Mouse (Mus musculus) midbrain, embryonic 16.5 days (tissue): Measurements from ENCODE around the gene Pdgfb. TPM values are rescaled to one million over a fixed set of nuclear protein-coding genes. Genes with fewer than 3 reads are reported as not detected.

Source experiments
- ATAC-seq: fragments of 200-750 bp; cut with Nextera tagmentation; 2 replicates; pipeline ENCODE4 v1.8.0; 2017; ENCODE audit warnings: moderate TSS enrichment
- H3K27ac ChIP-seq: fragments of 300-500 bp; sonication (generic); 2 replicates; pipeline ENCODE4 v1.5.1; 2014; ENCODE audit warnings: mild to moderate bottlenecking, low read length, mixed read lengths
- H3K27me3 ChIP-seq: fragments of 300-500 bp; sonication (generic); 2 replicates; pipeline ENCODE4 v1.6.1; 2014; ENCODE audit warnings: low read depth, low read length, mixed read lengths; ENCODE audit not compliant: control insufficient read depth, insufficient read depth
- H3K36me3 ChIP-seq: fragments of 300-500 bp; sonication (generic); 2 replicates; pipeline ENCODE4 v1.6.1; 2014; ENCODE audit warnings: mild to moderate bottlenecking, low read length, moderate library complexity, mixed read lengths; ENCODE audit not compliant: control insufficient read depth, insufficient read depth
- H3K4me1 ChIP-seq: fragments of 300-500 bp; sonication (generic); 2 replicates; pipeline ENCODE4 v1.6.1; 2014; ENCODE audit warnings: mild to moderate bottlenecking, low read length, mixed read lengths; ENCODE audit not compliant: control insufficient read depth, insufficient read depth
- H3K4me2 ChIP-seq: fragments of 300-500 bp; sonication (generic); 2 replicates; pipeline ENCODE4 v1.6.1; 2014; ENCODE audit warnings: mild to moderate bottlenecking, low read length, mixed read lengths
- H3K4me3 ChIP-seq: fragments of 300-500 bp; sonication (generic); 2 replicates; pipeline ENCODE4 v1.5.1; 2014; ENCODE audit warnings: low read depth, mild to moderate bottlenecking, low read length, moderate library complexity, mixed read lengths
- H3K9ac ChIP-seq: fragments of 300-500 bp; sonication (generic); 2 replicates; pipeline ENCODE4 v1.6.1; 2014; ENCODE audit warnings: low read depth, low read length, mixed read lengths
- H3K9me3 ChIP-seq: fragments of 300-500 bp; sonication (generic); replicated peaks from 2 replicates; pipeline ENCODE4 v1.6.1; 2014; ENCODE audit warnings: mild to moderate bottlenecking, low read length, mixed read lengths; ENCODE audit not compliant: control insufficient read depth, poor library complexity, severe bottlenecking
- WGBS: fragments of 180-500 bp; shearing (Covaris S2); extraction: QIAGEN DNeasy Blood & Tissue Kit; methylation state at CpG from one replicate; pipeline ENCODE4 v1.1.7; 2014; 5-methylcytosine and 5-hydroxymethylcytosine counted together
- polyA plus RNA-seq: library from polyadenylated mRNA; unstranded; fragments of >200 nt; fragmentation: Nextera tagmentation; extraction: Ambion mirVana; gene quantifications from 2 replicates; pipeline ENCODE4 v1.2.1, GENCODE M21; 2015

Gene Pdgfb
- polyA plus RNA-seq, 1 experiment from 2014 or later = 6.8 TPM

GRCm38 (mm10) chr15:79962661-79963060 lies 52.1 kb downstream of the Pdgfb start:
- Histone ChIP-seq H3K4me2 (no peak overlapping the region), H3K4me1 (no peaks in the 10 kb centered on the region), H3K9ac (no peak overlapping the region), H3K27me3 (no peaks in the 10 kb centered on the region), H3K4me3 (no peak overlapping the region), H3K9me3 (no peaks in the 10 kb centered on the region), H3K27ac (no peak overlapping the region), H3K36me3 (no peaks in the 10 kb centered on the region)
- ATAC-seq = no peak
- WGBS = 61% methylated on average over 18 of the region's 18 CpGs

DNA sequence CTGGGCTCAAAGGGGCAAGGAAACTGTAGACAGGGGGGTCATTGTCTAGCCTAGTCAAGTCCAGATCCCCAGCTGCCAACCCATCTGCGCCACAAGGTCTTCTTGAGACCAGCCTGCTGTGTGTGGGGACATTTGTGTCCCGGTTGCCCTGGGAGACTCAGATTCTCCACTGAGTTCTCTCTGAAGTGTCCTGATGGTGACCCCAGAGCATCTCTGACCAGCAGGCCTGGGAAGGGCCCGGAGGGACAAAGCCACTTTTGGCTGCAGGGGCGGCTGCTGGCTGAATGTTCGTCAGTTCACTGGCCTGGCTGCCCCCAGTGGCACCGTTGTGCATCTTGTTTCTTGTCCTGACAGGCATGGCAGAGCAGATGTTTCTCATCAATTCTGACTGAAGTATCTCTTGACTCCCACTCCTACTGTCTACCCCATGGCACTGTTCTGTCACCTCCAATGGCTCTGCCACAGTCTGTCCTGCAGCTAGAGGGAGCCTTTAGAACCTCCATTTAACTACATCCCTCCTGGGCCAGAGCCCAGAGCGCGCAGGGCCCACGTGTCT lies 53.3 kb downstream of the Pdgfb start:
- no peak overlapping the region for H3K27ac ChIP-seq
- no peak overlapping the region for H3K4me2 ChIP-seq
- ATAC-seq = no peak
- no peaks in the 10 kb centered on the region for H3K36me3 ChIP-seq
- H3K4me3 ChIP-seq = no peak overlapping the region
- no peaks in the 10 kb centered on the region for H3K9me3 ChIP-seq
- no peak overlapping the region for H3K9ac ChIP-seq
- H3K4me1 ChIP-seq = no peaks in the 10 kb centered on the region
- no peaks in the 10 kb centered on the region for H3K27me3 ChIP-seq
- 60% methylated on average over 9 of the region's 9 CpGs for WGBS

DNA sequence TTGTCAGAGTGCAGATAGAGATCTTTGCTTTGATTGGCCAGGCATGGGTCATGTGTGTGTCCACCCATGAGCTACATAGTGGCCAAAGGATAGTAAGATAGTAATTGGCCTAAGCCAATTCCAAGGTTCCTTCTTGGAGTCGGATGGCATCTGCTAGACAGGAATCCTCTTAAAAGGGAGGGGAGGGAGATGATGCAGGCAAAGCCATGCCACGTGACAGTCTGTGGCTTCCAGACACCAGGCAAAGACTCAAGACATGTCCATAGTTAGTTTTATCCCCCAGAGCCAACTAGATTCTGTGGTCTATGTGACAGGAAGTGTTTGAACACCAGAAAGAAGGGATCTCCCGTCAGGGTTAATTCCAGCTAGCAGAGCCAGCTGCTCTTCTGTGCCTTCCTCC lies 56.4 kb downstream of the Pdgfb start:
- WGBS = 47% methylated on average over 3 of the region's 3 CpGs
- H3K27me3 ChIP-seq = no peaks in the 10 kb centered on the region
- no peaks in the 10 kb centered on the region for H3K9me3 ChIP-seq
- no peak overlapping the region for H3K4me2 ChIP-seq
- no peak overlapping the region for H3K9ac ChIP-seq
- no peaks in the 10 kb centered on the region for H3K4me1 ChIP-seq
- no peaks in the 10 kb centered on the region for H3K36me3 ChIP-seq
- H3K27ac ChIP-seq = no peak overlapping the region
- no peak for ATAC-seq
- no peak overlapping the region for H3K4me3 ChIP-seq

- no peaks in the 10 kb centered on the region for H3K4me1 ChIP-seq
- no peak overlapping the region for H3K9ac ChIP-seq
- H3K27me3 ChIP-seq = no peaks in the 10 kb centered on the region
- H3K27ac ChIP-seq = no peak overlapping the region
- no peaks in the 10 kb centered on the region for H3K36me3 ChIP-seq
- no peak overlapping the region for H3K4me2 ChIP-seq
- no peak overlapping the region for H3K4me3 ChIP-seq
- no peak for ATAC-seq
- WGBS = 88% methylated on average over 8 of the region's 8 CpGs
- H3K9me3 ChIP-seq = no peaks in the 10 kb centered on the region
Measured at GRCm38 (mm10) chr15:79956559-79956958, 58.2 kb downstream of the Pdgfb start.

DNA sequence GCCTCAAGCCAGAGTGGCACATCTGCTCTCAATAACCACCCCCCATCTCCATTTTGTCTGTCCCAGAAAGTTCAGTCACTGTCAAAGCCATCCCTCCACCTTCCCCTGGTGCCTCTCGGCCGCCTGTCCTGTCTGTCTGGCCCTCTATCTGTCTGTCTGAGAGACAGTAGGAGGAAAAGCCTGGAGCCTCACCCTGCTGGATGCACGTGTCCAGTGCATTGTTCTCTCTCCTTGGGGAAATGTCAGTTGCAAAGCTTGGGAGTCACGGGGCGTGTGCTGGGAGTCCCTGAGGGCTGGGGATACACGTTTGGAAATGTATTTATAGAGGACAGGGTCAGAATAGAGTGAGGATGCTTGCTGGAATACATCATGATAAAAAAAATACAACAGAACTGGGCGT lies 61.3 kb downstream of the Pdgfb start:
- H3K4me2 ChIP-seq = no peak overlapping the region
- H3K9ac ChIP-seq = no peak overlapping the region
- H3K36me3 ChIP-seq = no peaks in the 10 kb centered on the region
- H3K4me3 ChIP-seq = no peak overlapping the region
- 65% methylated on average over 7 of the region's 7 CpGs for WGBS
- H3K27ac ChIP-seq = no peak overlapping the region
- H3K27me3 ChIP-seq = no peaks in the 10 kb centered on the region
- peaks cover 20% of the 10 kb centered on the region for H3K4me1 ChIP-seq
- H3K9me3 ChIP-seq = no peaks in the 10 kb centered on the region
- no peak for ATAC-seq

- no peaks in the 10 kb centered on the region for H3K27me3 ChIP-seq
- H3K4me1 ChIP-seq = peaks cover 20% of the 10 kb centered on the region
- H3K4me2 ChIP-seq = no peak overlapping the region
- H3K36me3 ChIP-seq = no peaks in the 10 kb centered on the region
- 48% methylated on average over 11 of the region's 11 CpGs for WGBS
- H3K4me3 ChIP-seq = no peak overlapping the region
- no peak overlapping the region for H3K9ac ChIP-seq
- no peak overlapping the region for H3K27ac ChIP-seq
- ATAC-seq = no peak
- no peaks in the 10 kb centered on the region for H3K9me3 ChIP-seq
Measured at GRCm38 (mm10) chr15:79952504-79953231, 62.1 kb downstream of the Pdgfb start.

DNA sequence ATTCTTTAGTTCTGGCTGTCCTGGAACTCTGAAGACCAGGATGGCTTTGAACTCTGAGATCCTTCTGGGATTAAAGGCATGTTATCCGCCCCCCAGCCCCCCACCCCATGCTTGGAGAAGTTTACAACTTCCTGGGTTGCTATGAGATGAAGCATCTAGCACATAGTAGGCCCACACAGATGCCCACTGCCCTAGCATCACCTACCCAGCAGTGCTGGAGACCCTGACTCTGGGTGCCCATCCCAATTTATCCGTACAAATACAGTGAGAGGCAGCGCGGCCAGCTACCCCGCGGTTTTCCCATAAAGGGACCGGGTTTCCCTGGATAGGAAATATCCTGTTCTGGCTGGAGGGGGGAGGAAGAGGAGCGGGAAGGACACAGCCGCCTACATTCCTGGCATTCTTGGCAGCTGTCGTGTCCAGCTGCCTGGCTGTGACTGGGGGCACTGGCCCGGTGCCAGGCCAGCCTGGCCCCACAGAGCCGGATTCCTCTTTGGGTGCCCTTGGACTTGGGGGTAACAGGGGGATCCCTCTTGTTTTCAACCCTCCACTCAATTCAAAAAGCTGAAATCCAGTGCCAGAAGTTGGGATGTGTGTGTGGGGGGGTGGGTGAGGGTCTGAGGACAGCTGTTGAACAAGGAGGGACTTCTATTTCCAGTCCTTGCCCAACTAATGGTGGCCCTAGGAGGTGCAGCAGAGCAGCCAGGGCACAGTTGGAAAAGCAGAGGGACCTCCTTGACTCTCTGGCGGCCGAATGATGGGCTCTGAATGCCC lies 62.9 kb downstream of the Pdgfb start:
- no peaks in the 10 kb centered on the region for H3K27me3 ChIP-seq
- H3K4me2 ChIP-seq = no peak overlapping the region
- WGBS = 51% methylated on average over 14 of the region's 14 CpGs
- H3K4me3 ChIP-seq = no peak overlapping the region
- no peak overlapping the region for H3K27ac ChIP-seq
- ATAC-seq = no peak
- no peak overlapping the region for H3K9ac ChIP-seq
- no peaks in the 10 kb centered on the region for H3K36me3 ChIP-seq
- H3K9me3 ChIP-seq = no peaks in the 10 kb centered on the region
- H3K4me1 ChIP-seq = peaks cover 20% of the 10 kb centered on the region

DNA sequence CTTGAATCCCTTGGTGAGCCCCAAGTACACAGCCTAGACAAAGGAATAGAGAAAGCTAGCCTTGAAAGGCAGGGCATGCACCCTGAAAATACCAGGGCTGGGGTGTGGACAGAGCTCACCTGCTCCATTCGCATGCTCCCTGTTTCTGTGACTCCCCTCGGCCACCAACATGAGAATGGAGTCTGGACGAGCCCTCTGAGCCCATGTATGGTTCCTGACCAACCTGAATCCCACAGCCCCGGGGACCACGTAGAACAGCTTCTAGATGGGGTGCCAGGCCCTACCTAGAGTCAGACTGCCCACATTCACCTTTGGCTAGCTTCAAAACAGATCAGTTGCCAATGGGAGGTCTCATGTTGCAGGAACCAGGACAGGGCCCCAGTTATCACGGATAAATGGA lies 63.6 kb downstream of the Pdgfb start:
- H3K4me2 ChIP-seq = peak overlapping the region; percentile 82
- H3K4me3 ChIP-seq = no peak overlapping the region; the same call in 1 of the 2 replicates
- no peak for ATAC-seq
- WGBS = 65% methylated on average over 6 of the region's 6 CpGs
- H3K4me1 ChIP-seq = peaks cover 20% of the 10 kb centered on the region
- H3K9ac ChIP-seq = peak overlapping the region; percentile 68; the same call in 1 of the 2 replicates
- no peaks in the 10 kb centered on the region for H3K9me3 ChIP-seq
- H3K27ac ChIP-seq = peak overlapping the region; percentile 74; the same call in 1 of the 2 replicates
- no peaks in the 10 kb centered on the region for H3K27me3 ChIP-seq
- no peaks in the 10 kb centered on the region for H3K36me3 ChIP-seq
